Mouse (Mus musculus): ENCODE measurements at regions not wholly inside any gene's neighbourhood (a gene's known extent, or its start where the extent isn't known, plus 50 kb on each side); places are given as distances from the start of the nearest gene placed in this dataset.

GRCm38 (mm10) chr1:76246181-76246796 is 700.2 kb downstream of the Slc4a3 start:
- ATAC-seq (replicated peaks; ENCODE audit: poor library complexity): no peak

DNA sequence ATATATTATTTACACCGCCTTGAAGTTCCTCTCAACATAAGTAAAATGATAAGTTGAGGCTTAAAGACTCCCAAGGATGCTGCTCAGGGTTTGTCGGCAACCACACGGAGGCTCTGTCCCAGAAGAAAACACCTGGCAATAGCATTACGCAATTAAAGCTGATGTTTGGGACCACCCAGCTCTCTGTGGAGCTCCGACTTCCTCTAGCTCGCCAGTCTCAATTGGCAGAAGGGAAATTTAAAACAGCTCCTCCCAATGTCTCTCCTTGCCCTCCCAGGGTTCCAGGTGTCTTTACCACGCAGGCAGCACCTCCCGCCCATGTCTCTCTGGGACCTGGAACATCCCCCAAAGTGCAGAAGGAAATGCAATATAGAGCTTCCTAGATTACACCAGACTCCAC is 701.1 kb downstream of the Slc4a3 start:
- ATAC-seq (replicated peaks; ENCODE audit: poor library complexity): no peak

- ATAC-seq (replicated peaks; ENCODE audit: poor library complexity): no peak
These were observed 712.2 kb downstream of the Slc4a3 start for GRCm38 (mm10) chr1:76258217-76258616.

GRCm38 (mm10) chr1:76276148-76276547 is 730.1 kb downstream of the Slc4a3 start:
- no peak for ATAC-seq (replicated peaks; ENCODE audit: poor library complexity)

- no peak for ATAC-seq (replicated peaks; ENCODE audit: poor library complexity)
These were observed 730.6 kb downstream of the Slc4a3 start for GRCm38 (mm10) chr1:76276624-76277023.

- no peak for ATAC-seq (replicated peaks; ENCODE audit: poor library complexity)
These were observed 737.3 kb downstream of the Slc4a3 start for GRCm38 (mm10) chr1:76283322-76283721.

DNA sequence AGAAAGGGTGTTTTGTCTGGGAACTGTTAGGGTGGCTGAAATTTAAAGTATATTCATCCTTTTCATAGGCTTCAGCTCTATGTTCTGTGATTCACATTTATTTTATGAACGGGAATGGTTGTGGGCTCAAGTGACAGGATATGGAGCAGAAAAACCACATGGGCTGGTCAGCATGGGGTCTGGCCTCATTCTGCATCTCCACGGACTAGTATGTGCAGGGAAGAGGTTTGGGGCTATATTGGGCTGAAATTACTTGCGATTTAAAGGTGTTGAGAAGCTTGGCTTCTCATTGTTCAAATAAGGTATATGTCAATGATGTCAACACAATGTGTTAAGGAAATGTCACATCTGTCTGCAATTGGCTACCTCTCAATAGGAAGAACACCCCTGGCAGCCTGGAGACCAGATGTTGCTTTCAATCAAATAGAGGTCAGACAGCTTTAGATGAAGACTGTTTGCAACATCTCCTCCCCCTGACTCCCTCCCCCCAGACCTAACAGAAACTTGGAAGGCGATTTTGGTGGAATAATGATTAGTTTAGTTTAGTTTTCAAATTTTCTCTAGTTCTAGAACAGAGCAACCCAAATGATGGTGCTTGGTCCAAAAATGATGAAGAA is 777.0 kb downstream of the Slc4a3 start:
- ATAC-seq (replicated peaks; ENCODE audit: poor library complexity): no peak

DNA sequence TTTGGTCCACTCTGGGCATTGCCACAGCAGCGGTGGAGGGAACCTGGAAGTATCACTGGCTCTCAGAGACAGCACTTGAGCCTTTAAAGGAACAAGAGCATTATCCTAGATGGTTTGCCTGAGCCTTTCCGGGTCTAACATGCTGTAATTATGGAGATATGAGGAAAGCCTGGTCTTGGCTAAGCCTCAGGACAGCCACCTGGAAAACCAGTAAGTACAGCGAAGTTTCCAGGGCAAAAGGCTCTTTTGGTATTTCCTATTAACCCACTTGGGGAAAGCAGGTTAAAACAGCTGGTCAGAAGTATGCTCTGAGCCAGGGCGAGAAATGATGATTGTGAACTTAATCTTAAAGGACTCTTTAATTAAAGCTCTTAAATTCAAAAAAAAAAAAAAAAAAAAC is 777.5 kb downstream of the Slc4a3 start:
- ATAC-seq (replicated peaks; ENCODE audit: poor library complexity): no peak

GRCm38 (mm10) chr1:76336011-76336410 is 789.9 kb downstream of the Slc4a3 start:
- ATAC-seq (replicated peaks; ENCODE audit: poor library complexity): no peak

DNA sequence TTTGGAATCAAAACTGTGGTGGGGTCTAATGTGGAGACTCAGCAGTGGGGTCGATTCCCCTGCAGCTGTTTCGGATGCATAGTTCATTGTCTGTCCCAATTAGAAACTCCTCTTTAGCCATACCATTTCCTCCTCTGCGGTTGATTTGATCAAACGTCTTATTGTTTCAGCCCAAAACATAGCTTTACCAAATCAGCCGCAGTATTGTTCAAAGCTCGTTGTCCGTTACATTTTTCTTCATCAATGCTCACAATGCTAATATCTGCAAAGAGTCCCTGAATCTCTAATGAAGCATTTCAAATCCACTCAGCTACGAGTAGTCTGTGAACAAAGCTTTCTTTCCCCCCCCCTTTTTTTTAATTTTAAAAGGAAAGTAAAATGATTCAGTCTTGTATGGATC is 816.0 kb downstream of the Slc4a3 start:
- ATAC-seq (replicated peaks; ENCODE audit: poor library complexity): no peak

DNA sequence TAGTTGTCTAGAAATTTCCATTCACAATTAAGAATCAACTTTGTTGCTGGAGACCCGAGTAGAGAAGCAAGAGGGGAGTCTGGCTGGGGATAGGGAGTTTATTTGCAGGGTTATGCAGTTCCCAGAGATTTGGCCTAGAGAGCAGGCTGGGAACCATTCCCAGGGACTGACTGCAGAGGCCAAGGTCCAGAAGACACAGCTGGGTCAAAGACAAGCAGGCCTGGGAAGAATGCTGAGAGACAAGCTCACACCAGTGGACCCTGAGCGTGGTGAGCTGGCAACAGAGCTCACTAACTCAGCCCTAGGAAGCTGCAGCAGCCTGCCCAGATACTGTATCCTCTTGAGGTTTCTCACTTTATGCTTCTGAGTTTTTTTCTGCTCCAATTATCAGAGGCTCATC is 827.9 kb downstream of the Slc4a3 start:
- ATAC-seq (replicated peaks; ENCODE audit: poor library complexity): no peak

- ATAC-seq (replicated peaks; ENCODE audit: poor library complexity): peak; percentile 80
These were observed 832.1 kb downstream of the Slc4a3 start for GRCm38 (mm10) chr1:76378154-76378553.

GRCm38 (mm10) chr1:76392536-76392935 is 846.5 kb downstream of the Slc4a3 start:
- no peak for ATAC-seq (replicated peaks; ENCODE audit: poor library complexity)

- ATAC-seq (replicated peaks; ENCODE audit: poor library complexity): no peak
These were observed 848.0 kb downstream of the Slc4a3 start for GRCm38 (mm10) chr1:76394038-76394437.

- ATAC-seq (replicated peaks; ENCODE audit: poor library complexity): no peak
These were observed 856.8 kb downstream of the Slc4a3 start for GRCm38 (mm10) chr1:76402854-76403253.

DNA sequence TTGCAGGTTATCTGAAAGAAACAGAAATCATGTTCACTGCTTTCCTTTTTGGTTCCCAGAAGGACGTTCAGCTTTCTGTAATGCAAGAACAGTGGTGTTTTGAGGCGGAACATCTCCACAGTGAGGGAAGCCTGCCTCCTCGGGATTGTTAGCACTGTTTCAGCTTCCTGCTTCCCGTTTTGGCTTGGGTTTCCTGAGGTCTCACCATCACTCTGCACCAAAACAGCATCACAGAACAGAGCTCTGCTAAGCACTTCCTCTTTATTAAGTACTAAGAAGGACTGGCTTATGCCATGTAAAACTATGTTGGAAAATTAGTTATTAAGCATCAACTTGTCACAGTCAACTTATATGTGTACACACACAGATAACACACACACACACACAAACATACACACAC is 857.9 kb downstream of the Slc4a3 start:
- peak; percentile 64 for ATAC-seq (replicated peaks; ENCODE audit: poor library complexity)

DNA sequence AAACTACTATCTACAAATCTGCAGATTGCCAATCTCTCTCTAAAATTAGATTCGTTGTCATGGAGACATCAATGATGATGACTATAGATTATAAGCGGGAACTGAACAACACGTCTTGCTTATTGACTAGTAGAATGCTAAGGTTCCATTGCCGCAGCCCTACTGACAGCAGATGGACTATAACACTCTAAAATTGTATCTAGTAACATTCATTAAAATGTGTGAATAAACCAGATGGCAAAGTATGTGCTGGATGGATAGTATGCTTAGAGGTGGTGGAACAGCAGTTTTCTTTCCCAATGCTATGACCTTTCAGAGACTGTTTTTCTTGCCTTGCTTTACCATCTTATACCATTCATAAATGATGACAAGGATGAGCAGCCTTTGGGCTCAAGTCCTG is 864.7 kb downstream of the Slc4a3 start:
- ATAC-seq (replicated peaks; ENCODE audit: poor library complexity): no peak

DNA sequence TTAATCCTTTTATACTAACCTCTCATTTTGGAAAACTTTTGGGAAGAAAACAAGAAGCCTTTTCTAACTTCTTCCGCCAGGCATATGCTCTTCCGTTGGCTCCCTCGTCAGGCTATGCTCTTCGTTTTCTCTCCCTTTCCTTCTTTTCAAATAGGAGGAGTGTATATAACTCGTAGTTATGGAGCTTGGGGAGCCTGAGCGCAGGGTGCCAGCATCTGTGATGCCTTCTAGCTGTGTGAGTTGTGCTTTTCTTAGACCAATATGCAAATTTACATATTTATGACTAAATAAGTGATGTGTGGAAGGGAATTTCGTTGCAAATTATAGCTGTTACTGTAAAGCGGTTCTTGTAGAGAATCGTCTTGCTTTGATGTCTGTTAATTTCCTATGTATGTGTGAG is 874.5 kb downstream of the Slc4a3 start:
- ATAC-seq (replicated peaks; ENCODE audit: poor library complexity): no peak

GRCm38 (mm10) chr1:76427439-76427838 is 881.4 kb downstream of the Slc4a3 start:
- no peak for ATAC-seq (replicated peaks; ENCODE audit: poor library complexity)

- no peak for ATAC-seq (replicated peaks; ENCODE audit: poor library complexity)
These were observed 884.1 kb downstream of the Slc4a3 start for GRCm38 (mm10) chr1:76430041-76430610.

DNA sequence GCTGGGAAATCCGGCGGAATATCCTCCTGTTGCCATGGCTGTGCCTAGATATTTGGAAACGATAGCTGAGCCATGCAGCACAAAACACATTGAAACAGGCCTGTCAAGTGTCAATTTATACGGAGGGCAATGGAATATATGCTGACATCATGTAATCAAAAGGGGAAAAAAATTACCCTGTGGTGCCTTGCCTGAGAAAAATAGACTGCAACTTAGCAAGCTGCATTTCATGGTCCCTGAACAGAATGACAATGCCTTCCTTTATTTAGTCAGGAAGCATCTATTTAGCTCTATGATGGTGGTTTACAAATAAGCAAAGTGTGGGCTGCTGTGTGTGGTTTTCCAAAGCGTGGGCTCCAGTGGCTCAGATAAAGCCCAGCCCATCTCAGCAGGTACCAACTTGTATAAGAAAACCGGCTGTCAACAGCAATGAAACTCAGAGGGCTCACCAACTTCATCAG is 887.4 kb downstream of the Slc4a3 start:
- ATAC-seq (replicated peaks; ENCODE audit: poor library complexity): no peak

DNA sequence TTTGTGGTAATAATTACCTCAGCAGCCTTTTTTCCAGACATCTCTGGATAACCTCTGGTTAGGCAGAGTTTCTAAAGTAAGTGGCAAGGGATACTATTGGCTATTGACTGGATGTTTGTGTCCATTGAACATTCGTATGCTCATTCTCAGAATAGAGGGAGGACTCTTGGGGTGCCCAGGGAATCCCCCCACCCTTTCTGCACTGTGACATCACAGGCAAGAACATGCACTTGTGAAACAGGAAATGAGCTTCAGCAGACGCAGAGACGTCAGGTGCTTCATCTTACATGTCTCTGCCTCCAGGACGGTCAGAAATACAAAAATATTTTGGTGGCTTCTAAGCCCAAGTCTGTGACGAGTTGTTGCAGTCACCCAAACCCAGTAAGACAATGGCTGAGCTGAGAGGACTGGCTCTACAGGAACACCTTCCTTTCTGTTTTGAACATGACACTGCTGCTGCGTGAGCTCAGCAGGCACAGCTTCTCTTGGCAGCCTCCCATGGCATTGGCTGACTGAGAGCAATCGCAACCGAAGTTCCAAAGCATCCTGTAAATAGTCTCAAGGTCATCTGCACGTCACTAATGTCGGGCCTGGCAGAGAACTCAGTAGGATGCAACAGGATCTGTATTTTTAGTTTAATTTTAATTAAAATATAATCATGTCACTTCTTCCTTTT is 904.6 kb downstream of the Slc4a3 start:
- ATAC-seq (replicated peaks; ENCODE audit: poor library complexity): no peak

Data from megakaryocyte progenitor cell, adult 5-6 weeks (primary cell).